Mouse (Mus musculus) frontal cortex, postnatal 25 days (tissue): ENCODE results near the gene Usp25.

ENCODE experiments used
- DNase-seq, 2 experiments: peaks; one replicate each; pipeline ENCODE4 v3.0.0; 2022; ENCODE audit warnings: low spot score in 2 of 2

Usp25 gene

GRCm38 (mm10) chr16:77013427-77014320 lies at the start of gene Usp25:
TSS of gene Usp25 (plus strand) at chr16:77013706.
- DNase-seq: peak; percentile 53 to 69

- no peak for DNase-seq
Measured at GRCm38 (mm10) chr16:76967593-76968275, 45.8 kb upstream of the Usp25 start.

- no peak for DNase-seq
Measured at GRCm38 (mm10) chr16:76971211-76971610, 42.3 kb upstream of the Usp25 start.

DNA sequence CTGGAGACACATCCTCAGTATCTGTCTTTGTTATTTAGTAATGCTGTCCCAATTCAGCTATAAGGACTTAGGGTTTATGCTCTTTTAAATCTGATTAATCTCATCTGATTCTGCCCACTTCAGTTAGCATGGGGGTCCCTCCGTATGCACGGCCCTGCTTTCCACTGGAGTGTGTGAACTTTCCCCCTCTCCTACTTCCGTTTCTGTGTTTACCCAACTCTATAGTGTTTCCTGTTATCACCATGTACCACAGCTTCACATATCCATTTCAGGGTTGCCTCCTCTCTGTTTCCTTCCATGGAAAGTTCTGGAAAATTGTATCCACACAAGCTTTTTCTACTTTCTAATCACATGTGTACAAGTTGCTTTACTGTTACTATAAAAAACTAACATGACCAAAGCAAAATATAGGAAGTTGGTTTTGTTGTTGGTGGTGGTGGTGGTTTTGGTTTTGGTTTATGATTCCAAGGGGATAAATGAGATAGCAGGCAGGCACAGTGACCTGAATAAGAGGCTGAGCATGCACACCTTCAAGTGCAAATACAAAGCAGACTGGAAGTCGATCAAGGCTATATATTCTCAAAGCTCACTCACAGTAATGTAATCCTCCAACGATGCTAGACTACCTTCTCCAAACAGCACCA lies 36.6 kb upstream of the Usp25 start:
- no peak for DNase-seq

DNA sequence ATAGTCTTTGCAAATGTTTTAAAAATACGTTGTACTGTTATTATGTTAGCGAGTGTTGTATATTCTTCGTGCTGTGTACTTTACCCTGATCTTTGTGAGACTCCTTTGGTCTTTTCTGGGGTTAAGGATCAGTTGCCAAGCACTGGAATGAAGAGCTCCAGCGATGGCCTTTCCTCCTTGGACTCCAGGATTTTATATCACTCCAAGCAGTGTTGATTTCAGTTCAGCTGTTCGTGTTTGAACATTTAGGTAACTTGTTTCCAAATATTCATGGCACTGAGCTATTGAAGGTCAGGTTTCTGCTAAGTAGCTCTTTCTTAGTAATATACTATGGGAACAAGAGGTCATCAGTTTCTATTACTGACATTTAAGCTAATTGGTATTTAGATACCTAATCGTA lies 29.8 kb upstream of the Usp25 start:
- DNase-seq: no peak

GRCm38 (mm10) chr16:76987711-76988110 lies 25.8 kb upstream of the Usp25 start:
- no peak for DNase-seq

GRCm38 (mm10) chr16:77003900-77004299 lies 9.6 kb upstream of the Usp25 start:
- no peak for DNase-seq

GRCm38 (mm10) chr16:77009173-77009572 lies 4.3 kb upstream of the Usp25 start:
- no peak for DNase-seq

DNA sequence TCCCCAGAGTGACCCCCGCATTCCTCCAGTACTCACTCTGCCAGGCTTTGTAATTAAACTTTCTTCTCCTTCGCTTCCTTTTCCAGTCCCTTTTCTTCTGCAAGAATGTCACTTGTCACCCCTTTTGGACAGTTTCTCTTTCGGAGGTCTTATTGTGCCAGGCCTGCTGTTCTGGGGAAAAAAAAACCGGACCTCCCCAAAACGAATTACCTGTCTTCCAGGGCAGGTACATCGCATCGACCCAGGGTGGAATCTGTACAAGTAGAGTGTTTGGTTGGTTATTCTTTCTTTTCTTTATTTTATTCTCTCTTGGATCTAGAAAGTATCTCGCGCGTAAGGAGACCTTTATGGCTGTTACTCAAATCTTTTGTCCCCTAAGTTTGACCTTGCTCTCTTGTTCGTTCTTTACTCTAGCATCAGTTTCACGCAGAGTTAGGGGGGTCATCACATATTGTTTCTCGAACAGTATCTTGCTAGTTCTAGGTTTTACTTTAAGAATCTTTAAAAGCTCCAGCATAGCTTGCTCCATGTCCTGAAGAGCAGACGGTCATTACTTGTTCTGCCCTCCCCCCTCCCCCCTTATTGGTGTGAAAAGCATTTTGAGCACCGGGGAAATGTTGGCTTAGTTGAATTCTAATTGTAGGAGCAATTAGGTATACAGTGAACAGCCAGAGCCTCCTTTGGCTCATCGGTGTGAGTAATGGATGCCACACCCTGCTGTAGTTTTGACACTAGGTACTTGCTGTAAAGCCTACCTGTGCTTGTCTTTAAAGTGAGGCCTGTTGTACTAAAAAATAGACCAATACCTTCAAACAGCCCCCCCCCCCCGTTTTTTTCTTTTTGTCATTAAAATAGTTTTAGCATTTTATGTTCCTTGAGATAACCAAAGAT lies 1.1 kb downstream of the Usp25 start:
- DNase-seq: no peak

GRCm38 (mm10) chr16:77015380-77016346 lies 2.2 kb downstream of the Usp25 start:
- no peak for DNase-seq

GRCm38 (mm10) chr16:77017931-77018330 lies 4.4 kb downstream of the Usp25 start:
- no peak for DNase-seq

DNA sequence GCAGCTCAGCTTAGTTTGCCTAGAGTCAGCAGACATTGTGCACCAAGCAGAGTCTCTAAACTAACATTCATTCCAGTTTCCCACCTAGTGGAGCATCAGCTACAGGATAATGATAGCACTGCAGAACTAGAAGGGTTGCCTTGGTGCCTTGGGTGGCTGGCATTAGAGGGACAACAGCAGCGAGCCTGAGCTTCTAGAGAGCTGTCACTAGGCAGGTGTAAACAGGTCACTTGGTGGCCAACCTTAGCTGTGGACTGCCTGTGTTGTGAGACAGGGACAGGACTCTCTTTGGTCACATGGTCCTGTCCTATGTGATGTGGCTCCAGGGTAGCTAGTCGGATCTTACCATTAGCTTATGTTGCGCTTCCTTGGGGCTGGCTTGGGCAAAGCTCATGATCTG lies 6.7 kb downstream of the Usp25 start:
- no peak for DNase-seq

- no peak for DNase-seq
Measured at GRCm38 (mm10) chr16:77023627-77024379, 10.3 kb downstream of the Usp25 start.

DNA sequence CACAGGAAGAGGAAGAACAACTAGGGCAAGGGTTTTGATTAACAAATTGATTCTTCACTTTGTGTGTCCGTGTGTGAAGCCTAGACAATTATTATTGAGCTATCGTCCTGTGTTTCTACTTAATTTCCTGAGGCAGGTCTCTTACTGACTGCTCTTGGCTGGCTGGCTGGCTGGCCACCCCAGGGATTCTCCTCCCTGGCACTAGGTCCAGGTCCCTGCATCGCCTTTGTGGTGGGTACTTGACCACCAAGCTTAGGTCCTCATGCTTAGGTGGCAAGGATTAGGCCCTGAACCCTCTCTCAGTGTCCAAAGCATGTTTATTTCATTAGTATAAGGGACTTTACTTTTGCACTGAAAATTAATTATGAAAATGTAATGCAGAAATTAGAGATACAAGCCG lies 12.6 kb downstream of the Usp25 start:
- DNase-seq: no peak

- DNase-seq: no peak
Measured at GRCm38 (mm10) chr16:77026933-77027332, 13.4 kb downstream of the Usp25 start.

DNA sequence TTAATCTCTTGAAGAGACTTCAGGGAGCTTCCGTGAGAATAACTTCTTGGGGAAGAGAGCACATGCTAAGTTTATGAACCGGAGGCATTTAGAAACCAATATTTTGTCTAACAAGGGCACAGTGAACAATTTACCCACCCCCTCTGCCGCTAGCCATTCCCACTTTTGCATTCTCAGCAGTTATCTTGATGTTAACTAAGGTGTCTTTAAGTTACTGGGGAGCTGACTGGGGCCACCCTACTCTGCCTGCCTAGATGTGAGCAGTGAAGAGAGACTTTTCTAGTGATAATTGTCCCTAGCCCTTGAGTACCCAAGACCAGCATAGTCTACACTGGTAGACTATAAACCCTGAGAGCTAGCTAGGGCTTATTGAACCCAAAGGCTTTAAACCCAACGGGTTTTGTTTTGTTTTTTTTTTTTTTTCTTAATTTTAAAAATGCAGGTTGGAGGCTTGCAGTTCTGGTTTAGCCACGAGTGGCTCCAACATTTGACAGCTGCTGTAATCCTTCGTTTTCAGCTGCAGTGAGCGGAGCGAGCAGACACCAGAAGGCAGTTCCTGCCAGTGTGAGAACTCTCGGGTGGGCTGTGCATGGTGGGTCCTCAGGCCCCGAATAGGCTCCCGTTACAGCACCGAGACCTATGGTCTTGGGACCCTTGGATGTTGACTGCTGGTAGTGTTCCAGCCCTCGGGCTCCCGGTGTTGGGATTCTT lies 14.6 kb downstream of the Usp25 start:
- DNase-seq: no peak

GRCm38 (mm10) chr16:77028687-77029417 lies 15.3 kb downstream of the Usp25 start:
- no peak for DNase-seq

DNA sequence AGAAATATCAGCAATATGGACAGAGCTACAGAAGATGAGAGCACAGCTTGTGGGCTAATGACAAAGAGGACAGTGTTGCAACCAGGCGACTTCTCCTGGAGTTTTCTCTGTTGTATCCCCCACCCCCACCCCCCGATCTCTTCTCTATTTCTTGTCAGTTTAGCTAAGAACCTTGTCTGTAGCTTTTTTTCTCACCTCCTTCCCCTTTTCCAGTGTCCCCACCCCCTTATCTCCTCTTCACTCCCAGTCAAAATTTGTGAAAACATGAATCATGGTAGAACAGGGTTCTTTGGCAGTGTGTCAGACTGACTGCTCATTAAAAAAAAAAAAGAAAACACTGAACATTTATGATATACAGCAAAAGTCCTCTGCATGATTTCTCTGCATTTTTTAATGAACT lies 16.9 kb downstream of the Usp25 start:
- DNase-seq: no peak
